Mouse (Mus musculus) neural tube, embryonic 12.5 days (tissue): Measurements from ENCODE around the gene Tsc22d2. TPM values are rescaled to one million over a fixed set of nuclear protein-coding genes. Genes with fewer than 3 reads are reported as not detected.
"Not testable (repeated sequence)": the region's sequence is repeated elsewhere in the genome, so short reads cannot be mapped to it uniquely, and the experiment has no call there.

Source experiments
- ATAC-seq: fragments of 200-750 bp; cut with Nextera tagmentation; 2 replicates; pipeline ENCODE4 v1.8.0; 2017; ENCODE audit warnings: low read depth, mild to moderate bottlenecking, moderate TSS enrichment, moderate library complexity; ENCODE audit not compliant: low FRiP score
- H3K27ac ChIP-seq: fragments of 300-500 bp; sonication (generic); 2 replicates; pipeline ENCODE4 v1.5.1; 2016
- H3K27me3 ChIP-seq: fragments of 300-500 bp; sonication (generic); replicated peaks from 2 replicates; pipeline ENCODE4 v1.6.1; 2016; ENCODE audit warnings: mild to moderate bottlenecking
- H3K36me3 ChIP-seq: fragments of 300-500 bp; sonication (generic); 2 replicates; pipeline ENCODE4 v1.6.1; 2016; ENCODE audit warnings: mild to moderate bottlenecking
- H3K4me1 ChIP-seq: fragments of 300-500 bp; sonication (generic); 2 replicates; pipeline ENCODE4 v1.6.1; 2016
- H3K4me2 ChIP-seq: fragments of 300-500 bp; sonication (generic); replicated peaks from 2 replicates; pipeline ENCODE4 v1.6.1; 2016; ENCODE audit warnings: mild to moderate bottlenecking
- H3K4me3 ChIP-seq: fragments of 300-500 bp; sonication (generic); 2 replicates; pipeline ENCODE4 v1.5.1; 2016
- H3K9ac ChIP-seq: fragments of 300-500 bp; sonication (generic); 2 replicates; pipeline ENCODE4 v1.6.1; 2016; ENCODE audit warnings: mild to moderate bottlenecking
- H3K9me3 ChIP-seq: fragments of 300-500 bp; sonication (generic); 2 replicates; pipeline ENCODE4 v1.6.1; 2016; ENCODE audit warnings: mild to moderate bottlenecking
- WGBS: fragments of 180-500 bp; shearing (Covaris S2); methylation state at CpG from one replicate; pipeline ENCODE4 v1.1.7; 2016; 5-methylcytosine and 5-hydroxymethylcytosine counted together
- polyA plus RNA-seq: library from polyadenylated mRNA; unstranded; fragments of >200 nt; fragmentation: Nextera tagmentation; extraction: Ambion mirVana; gene quantifications from 2 replicates; pipeline ENCODE4 v1.2.1, GENCODE M21; 2016

Tsc22d2 gene
- polyA plus RNA-seq, 1 experiment from 2014 or later, result 15.4 TPM

- Histone ChIP-seq H3K9ac (no peak overlapping the region), H3K36me3 (no peaks in the 10 kb centered on the region), H3K4me1 (no peaks in the 10 kb centered on the region), H3K4me3 (no peak overlapping the region), H3K27ac (no peak overlapping the region), H3K9me3 (no peaks in the 10 kb centered on the region), H3K4me2 (no peak overlapping the region), H3K27me3 (no peaks in the 10 kb centered on the region)
- 80% methylated on average over 4 of the region's 4 CpGs for WGBS
- no peak for ATAC-seq
Observed at GRCm38 (mm10) chr3:58454414-58455205, 40.1 kb downstream of the Tsc22d2 start.

GRCm38 (mm10) chr3:58455255-58455654 lies 40.7 kb downstream of the Tsc22d2 start:
- H3K4me3 ChIP-seq, result no peak overlapping the region

GRCm38 (mm10) chr3:58469655-58470437 lies 55.3 kb downstream of the Tsc22d2 start:
- 80% methylated on average over 9 of the region's 9 CpGs for WGBS

More at GRCm38 (mm10) chr3:58455255-58455654, 40.7 kb downstream of the Tsc22d2 start:
- ATAC-seq, result no peak
- H3K4me2 ChIP-seq, result no peak overlapping the region
- H3K27me3 ChIP-seq, result no peaks in the 10 kb centered on the region
- no peaks in the 10 kb centered on the region for H3K9me3 ChIP-seq
- H3K4me1 ChIP-seq, result no peaks in the 10 kb centered on the region
- H3K27ac ChIP-seq, result no peak overlapping the region
- 83% methylated on average over 3 of the region's 3 CpGs for WGBS
- H3K36me3 ChIP-seq, result peaks cover 4% of the 10 kb centered on the region; the same call in 1 of the 2 replicates
- H3K9ac ChIP-seq, result no peak overlapping the region

GRCm38 (mm10) chr3:58475298-58475697 lies 60.8 kb downstream of the Tsc22d2 start:
- H3K4me2 ChIP-seq, result not testable (repeated sequence)
- WGBS, result 94% methylated on average over 1 of the region's 1 CpGs

More at GRCm38 (mm10) chr3:58469655-58470437, 55.3 kb downstream of the Tsc22d2 start:
- no peak overlapping the region for H3K4me3 ChIP-seq
- H3K9me3 ChIP-seq, result no peaks in the 10 kb centered on the region
- H3K27ac ChIP-seq, result no peak overlapping the region
- no peaks in the 10 kb centered on the region for H3K36me3 ChIP-seq
- H3K9ac ChIP-seq, result no peak overlapping the region
- H3K4me2 ChIP-seq, result no peak overlapping the region
- no peaks in the 10 kb centered on the region for H3K4me1 ChIP-seq
- ATAC-seq, result no peak
- H3K27me3 ChIP-seq, result no peaks in the 10 kb centered on the region

GRCm38 (mm10) chr3:58478755-58479455 lies 64.4 kb downstream of the Tsc22d2 start:
- 87% methylated on average over 2 of the region's 2 CpGs for WGBS
- H3K27ac ChIP-seq, result no peak overlapping the region
- no peak for ATAC-seq

More at GRCm38 (mm10) chr3:58475298-58475697, 60.8 kb downstream of the Tsc22d2 start:
- H3K4me3 ChIP-seq, H3K36me3 ChIP-seq, H3K9me3 ChIP-seq, H3K27ac ChIP-seq, H3K27me3 ChIP-seq, H3K9ac ChIP-seq, H3K4me1 ChIP-seq, ATAC-seq: not testable (repeated sequence)

GRCm38 (mm10) chr3:58485883-58486282 lies 71.4 kb downstream of the Tsc22d2 start:
- no peak overlapping the region for H3K4me3 ChIP-seq
- no peaks in the 10 kb centered on the region for H3K9me3 ChIP-seq
- no peak for ATAC-seq
- H3K27ac ChIP-seq, result no peak overlapping the region
- no peaks in the 10 kb centered on the region for H3K4me1 ChIP-seq
- no peak overlapping the region for H3K4me2 ChIP-seq
- H3K36me3 ChIP-seq, result no peaks in the 10 kb centered on the region
- H3K9ac ChIP-seq, result no peak overlapping the region
- H3K27me3 ChIP-seq, result no peaks in the 10 kb centered on the region
- WGBS, result 72% methylated on average over 7 of the region's 7 CpGs

More at GRCm38 (mm10) chr3:58478755-58479455, 64.4 kb downstream of the Tsc22d2 start:
- no peak overlapping the region for H3K4me2 ChIP-seq
- H3K9me3 ChIP-seq, result no peaks in the 10 kb centered on the region
- H3K4me1 ChIP-seq, result no peaks in the 10 kb centered on the region
- no peaks in the 10 kb centered on the region for H3K27me3 ChIP-seq
- no peak overlapping the region for H3K4me3 ChIP-seq
- H3K36me3 ChIP-seq, result no peaks in the 10 kb centered on the region
- no peak overlapping the region for H3K9ac ChIP-seq

GRCm38 (mm10) chr3:58487121-58487520 lies 72.6 kb downstream of the Tsc22d2 start:
- no peaks in the 10 kb centered on the region for H3K27me3 ChIP-seq
- H3K4me2 ChIP-seq, result no peak overlapping the region

GRCm38 (mm10) chr3:58487999-58488775 lies 73.7 kb downstream of the Tsc22d2 start:
- Histone ChIP-seq H3K9ac (no peak overlapping the region), H3K27me3 (no peaks in the 10 kb centered on the region), H3K4me1 (no peaks in the 10 kb centered on the region), H3K9me3 (no peaks in the 10 kb centered on the region), H3K27ac (no peak overlapping the region), H3K36me3 (no peaks in the 10 kb centered on the region), H3K4me2 (no peak overlapping the region), H3K4me3 (no peak overlapping the region)
- no peak for ATAC-seq
- 75% methylated on average over 7 of the region's 8 CpGs for WGBS

More at GRCm38 (mm10) chr3:58487121-58487520, 72.6 kb downstream of the Tsc22d2 start:
- Histone ChIP-seq H3K36me3 (no peaks in the 10 kb centered on the region), H3K27ac (no peak overlapping the region), H3K4me3 (no peak overlapping the region), H3K4me1 (no peaks in the 10 kb centered on the region), H3K9ac (no peak overlapping the region), H3K9me3 (no peaks in the 10 kb centered on the region)
- ATAC-seq, result no peak
- WGBS, result 70% methylated on average over 3 of the region's 3 CpGs

- Histone ChIP-seq H3K9me3 (no peaks in the 10 kb centered on the region), H3K27me3 (no peaks in the 10 kb centered on the region), H3K4me2 (no peak overlapping the region), H3K4me3 (no peak overlapping the region), H3K36me3 (no peaks in the 10 kb centered on the region), H3K9ac (no peak overlapping the region), H3K4me1 (no peaks in the 10 kb centered on the region), H3K27ac (no peak overlapping the region)
- ATAC-seq, result no peak
- WGBS, result 80% methylated on average over 7 of the region's 7 CpGs
Observed at GRCm38 (mm10) chr3:58490787-58491186, 76.3 kb downstream of the Tsc22d2 start.

GRCm38 (mm10) chr3:58493621-58494020 lies 79.1 kb downstream of the Tsc22d2 start:
- Histone ChIP-seq H3K27me3 (no peaks in the 10 kb centered on the region), H3K9me3 (no peaks in the 10 kb centered on the region), H3K9ac (no peak overlapping the region), H3K27ac (no peak overlapping the region), H3K4me1 (no peaks in the 10 kb centered on the region), H3K36me3 (no peaks in the 10 kb centered on the region), H3K4me3 (no peak overlapping the region), H3K4me2 (no peak overlapping the region)
- no peak for ATAC-seq
- 83% methylated on average over 4 of the region's 4 CpGs for WGBS

- Histone ChIP-seq H3K27ac (no peak overlapping the region), H3K4me3 (no peak overlapping the region), H3K9ac (no peak overlapping the region), H3K27me3 (no peaks in the 10 kb centered on the region), H3K4me2 (no peak overlapping the region), H3K36me3 (no peaks in the 10 kb centered on the region), H3K4me1 (no peaks in the 10 kb centered on the region), H3K9me3 (no peaks in the 10 kb centered on the region)
- ATAC-seq, result no peak
- WGBS, result 84% methylated on average over 2 of the region's 2 CpGs
Observed at GRCm38 (mm10) chr3:58501961-58502360, 87.4 kb downstream of the Tsc22d2 start.
